Mouse (Mus musculus) limb, embryonic 11.5 days (tissue): ENCODE results near the gene Fam213b. TPM values are rescaled to one million over a fixed set of nuclear protein-coding genes. Genes with fewer than 3 reads are reported as not detected.

Source experiments
- ATAC-seq: fragments of 200-750 bp; cut with Nextera tagmentation; 2 replicates; pipeline ENCODE4 v1.8.0; 2017; ENCODE audit warnings: low read depth; ENCODE audit not compliant: insufficient number of reproducible peaks, low FRiP score, low TSS enrichment
- DNase-seq: peaks from one replicate; pipeline ENCODE4 v3.0.0-alpha.2; 2015; ENCODE audit warnings: low spot score
- H3K27ac ChIP-seq: fragments of 300-500 bp; sonication (generic); replicated peaks from 2 replicates; pipeline ENCODE4 v1.5.1; 2014; ENCODE audit warnings: low read depth, mild to moderate bottlenecking, low read length
- H3K27me3 ChIP-seq: fragments of 300-500 bp; sonication (generic); 2 replicates; pipeline ENCODE4 v1.6.1; 2014; ENCODE audit warnings: mild to moderate bottlenecking, low read length, mixed read lengths; ENCODE audit not compliant: control insufficient read depth, insufficient read depth
- H3K36me3 ChIP-seq: fragments of 300-500 bp; sonication (generic); 2 replicates; pipeline ENCODE4 v1.6.1; 2014; ENCODE audit warnings: mild to moderate bottlenecking, low read length, moderate library complexity, mixed read lengths; ENCODE audit not compliant: control insufficient read depth, insufficient read depth
- H3K4me1 ChIP-seq: fragments of 300-500 bp; sonication (generic); 2 replicates; pipeline ENCODE4 v1.6.1; 2014; ENCODE audit warnings: low read length, mixed read lengths; ENCODE audit not compliant: control insufficient read depth, insufficient read depth
- H3K4me2 ChIP-seq: fragments of 300-500 bp; sonication (generic); 2 replicates; pipeline ENCODE4 v1.6.1; 2014; ENCODE audit warnings: low read depth, mild to moderate bottlenecking, moderate library complexity; ENCODE audit not compliant: severe bottlenecking
- H3K4me3 ChIP-seq: fragments of 300-500 bp; sonication (generic); 2 replicates; pipeline ENCODE4 v1.5.1; 2014; ENCODE audit warnings: low read depth, low read length
- H3K9ac ChIP-seq: fragments of 300-500 bp; sonication (generic); 2 replicates; pipeline ENCODE4 v1.6.1; 2014; ENCODE audit warnings: mild to moderate bottlenecking, low read length
- H3K9me3 ChIP-seq: fragments of 300-500 bp; sonication (generic); 2 replicates; pipeline ENCODE4 v1.6.1; 2016; ENCODE audit warnings: low read length; ENCODE audit not compliant: control insufficient read depth
- WGBS: fragments of 180-500 bp; shearing (Covaris S2); extraction: QIAGEN DNeasy Blood & Tissue Kit; methylation state at CpG from one replicate; pipeline ENCODE4 v1.1.7; 2014; 5-methylcytosine and 5-hydroxymethylcytosine counted together
- polyA plus RNA-seq: library from polyadenylated mRNA; unstranded; fragments of >200 nt; fragmentation: Nextera tagmentation; extraction: Ambion mirVana; gene quantifications from 2 replicates; pipeline ENCODE4 v1.2.1, GENCODE M21; 2014

The Fam213b gene
- polyA plus RNA-seq, 1 experiment from 2014 or later = 41.9 TPM

DNA sequence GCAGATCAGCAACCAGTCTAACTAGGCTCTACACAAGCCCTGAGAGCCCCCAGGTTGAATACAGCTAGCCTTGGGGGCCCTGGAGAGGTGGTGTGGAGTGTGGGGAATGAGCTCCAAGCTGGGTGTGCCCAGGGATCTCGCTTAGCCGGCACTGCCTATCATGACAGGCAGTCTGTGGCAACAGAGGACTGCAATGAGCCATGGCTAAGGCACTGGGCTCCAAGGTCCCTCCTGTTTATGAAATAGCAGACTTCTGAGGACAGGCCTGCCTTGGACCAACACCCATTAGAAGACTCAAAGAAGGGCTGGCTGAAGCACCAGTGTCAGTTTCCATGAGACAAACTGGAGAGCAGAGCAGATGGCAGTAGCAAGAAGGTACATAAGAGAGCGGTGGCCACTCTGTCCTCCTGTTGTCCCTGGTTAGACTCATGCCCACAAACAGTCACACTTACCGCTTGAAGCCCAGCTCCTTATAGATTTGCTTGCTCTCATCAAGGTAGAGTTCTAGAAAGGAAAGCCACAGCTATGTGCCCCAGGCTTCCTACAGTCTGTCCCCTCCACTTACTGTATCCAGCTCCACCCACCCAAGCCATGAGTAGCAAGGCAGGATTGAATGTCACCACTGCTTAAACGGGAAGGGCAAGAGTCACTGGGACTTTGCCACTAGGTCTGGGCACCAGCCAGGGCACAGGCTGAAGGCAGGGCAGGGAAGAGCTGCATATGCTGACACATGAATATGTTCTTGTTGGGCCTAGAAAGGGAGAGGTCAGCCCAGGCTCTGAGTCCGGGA is 1.1 kb downstream of the Fam213b start:
- Histone ChIP-seq H3K4me1 (peaks cover 11% of the 10 kb centered on the region), H3K9ac (peak overlapping the region; percentile 59), H3K27ac (no peak overlapping the region), H3K4me2 (peak overlapping the region; percentile 80), H3K9me3 (no peaks in the 10 kb centered on the region), H3K27me3 (no peaks in the 10 kb centered on the region), H3K36me3 (no peaks in the 10 kb centered on the region), H3K4me3 (peak overlapping the region; percentile 49)
- DNase-seq = no peak
- 71% methylated on average over 6 of the region's 6 CpGs for WGBS
- no peak for ATAC-seq

DNA sequence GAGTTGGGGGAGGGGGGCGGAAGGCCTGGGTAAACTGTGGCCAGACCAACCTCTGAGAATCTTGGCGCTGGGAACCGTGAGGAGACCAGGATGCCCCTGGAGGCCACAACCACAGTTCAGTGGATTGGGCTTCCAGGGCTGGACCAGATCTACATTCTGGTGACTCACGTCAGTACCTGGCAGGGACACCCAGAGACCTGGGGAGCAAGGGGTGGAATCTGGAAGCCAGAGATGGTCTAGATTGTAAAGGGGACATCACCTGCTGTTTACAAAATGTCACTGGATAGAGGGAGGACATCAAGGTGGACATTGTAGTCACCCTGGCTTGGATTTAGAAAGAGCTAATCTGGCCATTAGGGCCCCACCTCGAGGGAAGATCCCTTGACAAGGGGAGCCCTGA is 3.4 kb downstream of the Fam213b start:
- 78% methylated on average over 5 of the region's 5 CpGs for WGBS

DNA sequence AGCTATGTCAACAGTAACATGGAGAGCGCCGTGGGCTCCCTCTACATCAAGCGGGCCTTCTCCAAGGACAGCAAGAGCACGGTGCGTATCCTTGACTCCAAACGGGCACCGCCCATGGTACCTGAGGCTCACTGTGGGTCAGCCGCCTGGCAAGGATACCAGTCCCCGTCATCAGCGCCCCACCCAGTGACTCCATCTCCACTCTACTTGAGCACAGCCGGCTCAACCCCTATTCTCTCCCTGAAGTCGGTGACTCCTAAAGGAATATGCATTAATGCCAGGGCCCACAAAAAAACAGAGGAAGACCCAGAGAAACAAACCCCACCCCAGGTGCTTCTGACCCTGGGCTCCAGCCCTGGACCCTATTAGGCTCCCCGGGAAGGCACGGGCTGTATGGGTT is 8.0 kb downstream of the Fam213b start:
- Histone ChIP-seq H3K9ac (no peak overlapping the region), H3K4me2 (no peak overlapping the region), H3K9me3 (no peaks in the 10 kb centered on the region), H3K27ac (no peak overlapping the region), H3K4me3 (no peak overlapping the region), H3K4me1 (no peaks in the 10 kb centered on the region), H3K36me3 (no peaks in the 10 kb centered on the region), H3K27me3 (no peaks in the 10 kb centered on the region)
- WGBS = 90% methylated on average over 14 of the region's 14 CpGs
- ATAC-seq (no peak), DNase-seq (no peak)

More for the DNA sequence above, 3.4 kb downstream of the Fam213b start:
- H3K9me3 ChIP-seq = no peaks in the 10 kb centered on the region
- no peak overlapping the region for H3K4me2 ChIP-seq
- no peaks in the 10 kb centered on the region for H3K27me3 ChIP-seq
- ATAC-seq (no peak), DNase-seq (no peak)
- H3K9ac ChIP-seq = no peak overlapping the region
- H3K4me1 ChIP-seq = peaks cover 11% of the 10 kb centered on the region
- no peaks in the 10 kb centered on the region for H3K36me3 ChIP-seq
- no peak overlapping the region for H3K4me3 ChIP-seq
- no peak overlapping the region for H3K27ac ChIP-seq

DNA sequence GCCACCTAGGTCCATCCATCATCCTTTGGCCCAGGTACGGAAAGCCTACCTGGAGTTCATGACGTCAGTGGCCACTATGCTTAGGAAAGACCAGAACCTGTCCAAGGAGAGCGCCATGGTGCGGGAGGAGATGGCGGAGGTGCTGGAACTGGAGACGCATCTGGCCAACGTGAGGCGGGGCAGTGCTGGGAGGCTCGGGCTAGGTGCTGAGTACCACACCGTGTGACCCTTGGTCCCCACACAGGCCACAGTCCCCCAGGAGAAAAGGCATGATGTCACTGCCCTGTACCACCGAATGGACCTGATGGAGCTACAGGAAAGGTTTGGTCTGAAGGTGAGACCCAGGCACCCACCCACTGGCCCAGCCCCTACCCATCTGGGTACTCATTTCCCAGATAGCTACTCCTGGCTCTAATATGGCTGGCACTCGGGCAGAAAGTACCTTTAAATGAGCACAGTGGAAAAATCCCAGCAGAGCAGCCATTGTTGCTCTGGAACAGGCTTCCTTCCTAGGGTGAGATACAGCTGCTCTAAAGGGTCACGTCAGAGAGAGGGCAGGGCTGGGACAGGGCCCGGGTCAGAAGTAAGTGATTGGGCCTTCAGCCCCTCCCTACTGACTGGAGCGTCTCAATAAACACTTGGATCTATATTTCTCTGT is 11.2 kb downstream of the Fam213b start:
- Histone ChIP-seq H3K4me2 (no peak overlapping the region), H3K27ac (no peak overlapping the region), H3K4me3 (no peak overlapping the region), H3K27me3 (no peaks in the 10 kb centered on the region), H3K9ac (no peak overlapping the region), H3K36me3 (no peaks in the 10 kb centered on the region), H3K4me1 (no peaks in the 10 kb centered on the region), H3K9me3 (no peaks in the 10 kb centered on the region)
- ATAC-seq (0 out of 2 replicates have a peak, but pooled peaks have one; percentile 11), DNase-seq (no peak)
- WGBS = 81% methylated on average over 15 of the region's 15 CpGs

DNA sequence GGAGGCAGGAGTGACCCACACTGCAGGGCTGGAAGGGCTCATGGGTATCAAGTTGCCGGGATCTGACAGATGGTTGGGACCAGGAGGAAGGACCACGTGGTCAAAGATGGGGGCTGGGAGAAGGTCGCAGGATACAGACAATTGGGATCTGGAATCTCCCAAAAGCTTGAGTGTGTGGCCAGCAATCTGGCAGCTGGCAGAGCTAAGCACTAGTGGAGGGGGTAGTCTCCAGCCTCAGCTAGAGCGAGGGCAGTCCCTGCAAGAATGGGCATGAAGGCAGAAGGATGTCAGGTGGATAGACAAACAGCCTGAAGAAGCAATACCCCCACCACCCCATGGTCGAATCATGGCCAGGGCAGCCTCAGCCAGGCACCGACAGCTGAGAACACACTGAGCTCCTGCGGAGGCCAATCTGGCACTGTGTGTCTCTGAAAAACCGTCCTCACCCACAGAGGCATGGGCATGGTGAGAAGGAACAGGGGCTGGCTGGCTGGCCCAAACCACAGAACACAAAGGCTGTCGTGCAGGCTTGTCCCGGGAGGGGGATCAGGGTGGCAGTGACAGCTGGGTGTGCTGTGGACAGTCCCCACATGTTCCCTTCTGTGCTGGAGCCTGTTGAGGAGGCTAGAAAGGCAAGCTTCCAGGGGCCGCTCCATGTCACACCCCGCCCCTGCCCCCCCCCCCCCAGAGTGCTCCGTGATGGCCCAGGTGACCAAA is 11.9 kb downstream of the Fam213b start:
- H3K9me3 ChIP-seq = no peaks in the 10 kb centered on the region
- DNase-seq (no peak), ATAC-seq (no peak)
- H3K27me3 ChIP-seq = no peaks in the 10 kb centered on the region
- H3K4me3 ChIP-seq = no peak overlapping the region
- no peak overlapping the region for H3K27ac ChIP-seq
- H3K4me2 ChIP-seq = no peak overlapping the region
- H3K9ac ChIP-seq = no peak overlapping the region
- WGBS = 69% methylated on average over 13 of the region's 13 CpGs
- H3K36me3 ChIP-seq = no peaks in the 10 kb centered on the region
- H3K4me1 ChIP-seq = no peaks in the 10 kb centered on the region

DNA sequence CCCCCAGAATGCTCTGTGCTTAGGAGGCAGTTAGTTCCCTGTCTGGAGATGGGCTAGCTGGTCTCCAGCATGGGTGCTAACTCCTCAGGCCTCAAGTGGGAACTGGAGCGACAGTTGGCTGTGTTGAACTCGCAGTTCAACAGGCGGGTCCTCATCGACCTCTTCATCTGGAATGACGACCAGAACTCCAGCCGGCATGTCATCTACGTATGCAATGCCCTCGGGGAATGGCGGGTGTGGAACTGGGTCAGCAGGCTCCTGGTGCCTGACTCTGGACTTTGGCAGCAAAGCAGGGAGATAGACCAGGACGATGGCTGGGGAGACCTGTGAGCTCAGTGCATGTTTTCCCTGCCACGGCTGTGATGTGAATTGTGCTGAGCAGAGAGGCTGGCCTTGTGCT is 13.5 kb downstream of the Fam213b start:
- 78% methylated on average over 11 of the region's 11 CpGs for WGBS
- Histone ChIP-seq H3K27ac (no peak overlapping the region), H3K4me3 (no peak overlapping the region), H3K27me3 (no peaks in the 10 kb centered on the region), H3K4me1 (no peaks in the 10 kb centered on the region), H3K4me2 (no peak overlapping the region), H3K9me3 (no peaks in the 10 kb centered on the region), H3K36me3 (no peaks in the 10 kb centered on the region), H3K9ac (no peak overlapping the region)
- ATAC-seq = no peak
- DNase-seq = no peak

DNA sequence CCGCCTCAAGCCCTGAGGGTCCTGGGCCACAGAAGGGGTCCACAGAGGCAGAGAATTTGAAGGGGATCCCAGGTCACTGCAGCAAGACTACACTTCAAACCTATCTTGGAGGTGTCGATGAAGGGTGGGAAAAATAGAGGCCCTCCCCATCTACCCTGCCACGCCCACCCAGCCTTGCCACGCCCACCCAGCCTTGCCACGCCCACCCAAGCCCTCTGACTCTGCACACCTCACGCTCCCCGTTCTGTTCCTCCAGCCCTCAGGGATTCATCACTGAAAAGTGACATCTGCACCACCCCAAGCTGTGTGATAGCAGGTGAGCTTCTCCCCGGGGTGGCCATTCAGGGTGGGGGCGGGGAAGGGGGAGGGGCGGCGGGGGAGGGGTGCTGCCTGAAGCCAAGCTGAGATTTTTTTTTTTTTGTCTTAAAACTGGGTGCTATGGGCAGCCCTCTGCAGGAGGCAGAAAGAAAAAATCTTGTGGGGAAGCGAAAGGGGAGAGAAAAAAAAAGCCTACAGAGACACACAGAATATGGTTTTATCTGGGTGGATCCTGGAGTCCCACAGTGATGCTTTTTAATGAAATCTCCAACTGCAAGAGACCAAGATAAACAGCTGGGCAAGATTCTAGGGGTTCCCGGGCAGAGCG is 16.8 kb downstream of the Fam213b start:
- no peak overlapping the region for H3K27ac ChIP-seq
- H3K4me3 ChIP-seq = no peak overlapping the region
- no peaks in the 10 kb centered on the region for H3K9me3 ChIP-seq
- ATAC-seq (no peak), DNase-seq (no peak)
- WGBS = 32% methylated on average over 14 of the region's 14 CpGs
- no peaks in the 10 kb centered on the region for H3K27me3 ChIP-seq
- no peaks in the 10 kb centered on the region for H3K4me1 ChIP-seq
- H3K9ac ChIP-seq = no peak overlapping the region
- H3K4me2 ChIP-seq = no peak overlapping the region
- H3K36me3 ChIP-seq = no peaks in the 10 kb centered on the region

DNA sequence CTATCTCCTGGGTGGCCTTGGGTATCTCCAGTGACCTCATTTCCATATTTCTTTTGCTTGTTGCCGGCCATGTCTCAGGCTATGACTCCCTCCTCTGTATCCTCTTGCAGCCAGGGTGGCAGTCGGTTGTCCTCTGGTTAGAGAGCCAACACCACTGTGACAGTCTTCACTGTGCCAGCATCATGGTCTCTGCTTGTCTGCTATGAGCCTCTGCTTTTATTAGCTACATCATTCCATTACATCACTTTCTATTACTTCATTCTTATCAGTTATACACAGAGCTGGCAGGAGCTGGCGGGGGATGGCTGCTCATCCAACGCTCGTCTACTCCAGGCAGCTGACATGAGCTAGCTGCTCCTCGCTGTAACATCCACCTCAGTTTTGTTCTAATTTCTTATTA is 18.2 kb downstream of the Fam213b start:
- H3K4me1 ChIP-seq = no peaks in the 10 kb centered on the region
- no peak for DNase-seq
- no peak overlapping the region for H3K4me2 ChIP-seq
- H3K9ac ChIP-seq = no peak overlapping the region
- H3K36me3 ChIP-seq = no peaks in the 10 kb centered on the region
- 89% methylated on average over 6 of the region's 6 CpGs for WGBS
- H3K9me3 ChIP-seq = no peaks in the 10 kb centered on the region
- H3K4me3 ChIP-seq = no peak overlapping the region
- H3K27me3 ChIP-seq = no peaks in the 10 kb centered on the region
- ATAC-seq = no peak
- no peak overlapping the region for H3K27ac ChIP-seq
